Mouse (Mus musculus) cerebellum, adult 9-11 months (tissue): ENCODE measurements at regions not wholly inside any gene's neighbourhood (a gene's known extent, or its start where the extent isn't known, plus 50 kb on each side); places are given as distances from the start of the nearest gene placed in this dataset.

ENCODE experiments used
- DNase-seq: peaks from one replicate; pipeline ENCODE4 v3.0.0; 2022

- no peak for DNase-seq
Observed at GRCm38 (mm10) chr15:37166744-37167143, 159.2 kb upstream of the Zfp706 start.

GRCm38 (mm10) chr15:37165887-37166507 is 158.4 kb upstream of the Zfp706 start:
- DNase-seq: no peak

GRCm38 (mm10) chr15:37165216-37165615 is 157.6 kb upstream of the Zfp706 start:
- no peak for DNase-seq

- DNase-seq: no peak
Observed at GRCm38 (mm10) chr15:37164191-37165135, 156.9 kb upstream of the Zfp706 start.

GRCm38 (mm10) chr15:37159956-37160355 is 152.4 kb upstream of the Zfp706 start:
- no peak for DNase-seq

- no peak for DNase-seq
Observed at GRCm38 (mm10) chr15:37159349-37159748, 151.8 kb upstream of the Zfp706 start.

GRCm38 (mm10) chr15:37157386-37157785 is 149.8 kb upstream of the Zfp706 start:
- no peak for DNase-seq

GRCm38 (mm10) chr15:37154934-37155333 is 147.4 kb upstream of the Zfp706 start:
- no peak for DNase-seq

- no peak for DNase-seq
Observed at GRCm38 (mm10) chr15:37153177-37153576, 145.6 kb upstream of the Zfp706 start.

GRCm38 (mm10) chr15:37135590-37136164 is 128.1 kb upstream of the Zfp706 start:
- DNase-seq: peak; percentile 82

GRCm38 (mm10) chr15:37134913-37135589 is 127.5 kb upstream of the Zfp706 start:
- DNase-seq: peak; percentile 80

GRCm38 (mm10) chr15:37134386-37134785 is 126.8 kb upstream of the Zfp706 start:
- DNase-seq: peak; percentile 16

- no peak for DNase-seq
Observed at GRCm38 (mm10) chr15:37133916-37134315, 126.3 kb upstream of the Zfp706 start.

- DNase-seq: no peak
Observed at GRCm38 (mm10) chr15:37127681-37128080, 120.1 kb upstream of the Zfp706 start.

- no peak for DNase-seq
Observed at GRCm38 (mm10) chr15:37127170-37127569, 119.6 kb upstream of the Zfp706 start.

GRCm38 (mm10) chr15:37125823-37126222 is 118.2 kb upstream of the Zfp706 start:
- DNase-seq: no peak

- DNase-seq: no peak
Observed at GRCm38 (mm10) chr15:37124951-37125350, 117.4 kb upstream of the Zfp706 start.

GRCm38 (mm10) chr15:37124299-37124698 is 116.7 kb upstream of the Zfp706 start:
- DNase-seq: no peak

- peak; percentile 72 for DNase-seq
Observed at GRCm38 (mm10) chr15:37120381-37120780, 112.8 kb upstream of the Zfp706 start.

GRCm38 (mm10) chr15:37114119-37114518 is 106.5 kb upstream of the Zfp706 start:
- peak; percentile 56 for DNase-seq

GRCm38 (mm10) chr15:37110462-37110861 is 102.9 kb upstream of the Zfp706 start:
- no peak for DNase-seq

GRCm38 (mm10) chr15:37102035-37102555 is 94.5 kb upstream of the Zfp706 start:
- peak; percentile 9 for DNase-seq

GRCm38 (mm10) chr15:37101419-37101818 is 93.8 kb upstream of the Zfp706 start:
- peak; percentile 8 for DNase-seq
